Mouse (Mus musculus): ENCODE results near the gene Cntn5.

Cntn5 gene

DNA sequence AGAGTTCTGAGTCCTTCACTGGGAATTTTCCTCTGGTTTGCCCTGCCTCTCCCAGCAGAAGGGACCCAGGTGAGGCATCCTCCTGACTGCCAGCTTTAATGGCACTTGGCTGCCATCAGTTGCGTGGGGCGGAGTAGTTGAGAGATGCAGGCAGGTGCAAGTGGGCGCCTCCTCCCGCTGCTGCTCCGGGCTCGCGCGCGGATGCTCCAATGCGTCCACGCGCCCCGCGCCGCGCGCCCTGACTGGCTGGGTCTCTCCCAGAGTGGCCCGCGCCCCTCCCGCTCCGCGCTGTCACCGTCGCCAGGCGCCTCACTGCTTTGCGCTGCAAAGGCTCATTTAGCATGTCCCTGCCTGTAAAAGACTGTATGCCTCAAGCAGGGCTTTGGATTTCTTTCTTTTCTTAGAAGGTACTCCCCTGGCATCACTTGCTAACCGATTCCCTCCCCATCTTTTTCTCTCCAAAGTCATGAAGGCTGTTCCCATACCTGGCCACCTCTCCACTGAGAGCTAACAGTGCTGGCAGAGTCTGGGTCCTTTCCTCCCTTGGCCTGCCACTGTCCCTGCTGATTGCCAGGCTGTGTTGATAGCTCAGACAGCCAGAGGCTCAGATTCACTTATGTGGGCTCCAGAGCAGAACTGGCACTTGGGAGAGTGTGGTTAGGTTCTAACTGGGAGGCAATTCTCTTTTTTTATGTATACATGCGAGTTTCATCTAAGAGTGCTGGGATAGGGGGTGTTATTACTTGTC is at the start of gene Cntn5:
Gene Cntn5, minus strand, starts transcription at position 160 of the 748 bp plus-strand sequence.
- DNase-seq = no peak

DNA sequence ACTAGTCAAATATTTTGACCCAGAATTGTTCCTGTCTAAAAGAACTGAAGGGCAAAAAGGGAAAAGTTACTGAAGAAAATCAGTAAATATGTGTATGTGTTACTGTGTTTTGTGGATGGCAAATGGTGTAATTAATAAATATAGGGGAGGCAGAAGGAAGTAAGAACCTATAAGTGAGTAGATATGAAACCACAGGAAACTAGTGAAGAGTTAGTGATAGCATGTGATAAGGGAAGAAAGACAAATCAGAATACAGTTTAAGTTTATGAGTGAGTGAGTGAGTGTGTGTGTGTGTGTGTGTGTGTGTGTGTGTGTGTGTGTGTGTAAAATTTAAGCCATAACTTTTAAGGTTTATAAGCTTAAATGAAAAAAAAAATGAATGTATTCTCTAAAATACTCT is 45.9 kb upstream of the Cntn5 start:
- no peak for DNase-seq

- DNase-seq = peak; percentile 9 to 49
These were observed 5.0 kb upstream of the Cntn5 start for GRCm38 (mm10) chr9:10909573-10909972.

- DNase-seq = no peak
These were observed 1.1 kb upstream of the Cntn5 start for GRCm38 (mm10) chr9:10905696-10906095.

GRCm38 (mm10) chr9:10879758-10880157 is 24.8 kb downstream of the Cntn5 start:
- DNase-seq = no peak

GRCm38 (mm10) chr9:10873881-10874280 is 30.7 kb downstream of the Cntn5 start:
- no peak for DNase-seq

DNA sequence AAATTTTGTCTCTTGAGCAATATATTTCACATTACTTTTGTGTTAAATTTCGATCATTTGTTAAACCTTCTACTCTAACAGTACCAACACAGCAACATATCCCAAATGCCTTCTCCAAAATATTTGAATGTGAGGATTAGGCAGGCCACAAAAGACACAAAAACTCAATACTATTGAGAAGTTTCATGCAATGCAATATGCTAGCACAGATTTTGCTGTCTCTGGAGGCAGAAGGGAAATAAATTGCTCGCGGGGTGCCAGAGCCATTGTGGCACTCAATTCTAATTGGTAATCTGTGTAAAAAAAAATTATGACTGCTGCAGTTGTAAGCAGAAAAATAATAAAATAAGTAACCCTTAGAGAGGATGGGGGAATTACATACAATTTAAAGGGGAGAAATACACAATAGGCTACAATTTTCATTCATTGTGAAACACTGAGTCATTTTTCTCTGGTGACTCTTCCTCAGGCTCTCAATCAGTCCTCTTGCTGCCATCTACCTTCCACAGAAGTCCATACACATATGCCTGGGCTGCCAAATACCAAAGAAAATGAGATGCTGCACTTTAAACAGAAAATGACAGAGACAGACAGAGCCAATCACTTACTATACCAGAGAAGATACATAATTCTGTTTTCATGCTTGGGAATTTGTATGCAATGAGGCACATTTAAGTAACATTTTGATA is 48.2 kb downstream of the Cntn5 start:
- no peak for DNase-seq

- DNase-seq = no peak
These were observed 87.9 kb downstream of the Cntn5 start for GRCm38 (mm10) chr9:10816711-10817110.

GRCm38 (mm10) chr9:10797158-10797557 is 107.4 kb downstream of the Cntn5 start:
- DNase-seq = no peak

DNA sequence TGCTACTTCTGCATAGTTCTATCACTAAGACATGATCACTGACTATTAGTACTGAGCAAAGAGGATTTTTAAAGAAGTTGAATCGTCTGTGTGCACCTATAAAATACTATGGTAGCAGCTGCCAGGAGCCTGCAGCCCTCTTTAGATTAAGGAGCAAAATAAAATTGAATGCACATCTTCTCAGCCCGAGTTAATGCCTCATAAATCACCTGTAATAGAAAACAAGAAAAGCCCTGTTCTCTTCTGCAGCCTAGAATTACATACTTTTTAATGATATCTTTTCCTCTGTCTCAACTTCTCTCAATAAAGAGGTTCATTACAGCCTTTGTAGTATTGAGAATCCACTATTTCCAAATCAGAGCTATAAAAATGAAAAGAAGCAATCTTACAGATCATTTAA is 109.5 kb downstream of the Cntn5 start:
- DNase-seq = no peak

GRCm38 (mm10) chr9:10731878-10732277 is 172.7 kb downstream of the Cntn5 start:
- DNase-seq = no peak

DNA sequence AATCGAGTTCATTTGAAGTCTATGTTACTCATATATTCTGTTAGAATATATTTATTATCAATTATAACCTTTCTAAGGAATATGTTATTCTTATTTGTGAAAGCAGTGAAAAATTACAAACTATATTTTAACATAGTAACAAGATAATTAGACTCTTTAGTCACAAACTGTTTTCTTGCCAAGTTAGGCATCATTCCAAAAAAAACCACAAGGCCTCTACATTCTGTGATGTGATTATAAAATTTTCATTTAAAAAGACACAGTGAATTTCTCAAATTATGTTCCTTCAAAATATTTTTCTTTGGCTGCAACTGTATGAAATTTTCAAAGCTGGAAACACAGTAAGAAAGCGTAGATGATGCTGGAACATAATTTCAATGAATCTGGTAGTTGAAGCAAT is 180.4 kb downstream of the Cntn5 start:
- DNase-seq = no peak

- DNase-seq = no peak
These were observed 182.5 kb downstream of the Cntn5 start for GRCm38 (mm10) chr9:10722121-10722520.

- no peak for DNase-seq
These were observed 185.6 kb downstream of the Cntn5 start for GRCm38 (mm10) chr9:10718986-10719385.

DNA sequence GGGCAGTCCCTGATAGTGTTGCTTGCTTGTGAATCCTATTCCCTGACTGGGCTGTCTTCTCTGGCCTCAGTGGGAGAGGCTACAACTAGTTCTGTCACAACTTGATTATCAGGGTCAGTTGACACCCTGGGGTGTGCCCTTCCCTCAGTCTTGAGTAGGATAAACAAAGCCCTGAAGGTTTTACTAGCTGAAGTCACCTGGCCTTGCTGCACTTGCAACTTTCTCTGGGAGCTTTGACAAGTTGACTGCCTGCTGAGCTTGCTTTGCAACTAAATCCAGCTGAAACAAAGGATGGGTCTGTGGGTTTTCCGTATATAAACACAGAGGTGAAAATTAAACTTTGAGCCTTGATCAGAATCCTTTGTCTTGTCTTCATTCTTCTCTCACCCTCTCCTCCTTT is 190.9 kb downstream of the Cntn5 start:
- DNase-seq = no peak

GRCm38 (mm10) chr9:10681646-10682045 is 222.9 kb downstream of the Cntn5 start:
- no peak for DNase-seq

GRCm38 (mm10) chr9:10681181-10681580 is 223.4 kb downstream of the Cntn5 start:
- no peak for DNase-seq

- no peak for DNase-seq
These were observed 235.9 kb downstream of the Cntn5 start for GRCm38 (mm10) chr9:10668676-10669075.

DNA sequence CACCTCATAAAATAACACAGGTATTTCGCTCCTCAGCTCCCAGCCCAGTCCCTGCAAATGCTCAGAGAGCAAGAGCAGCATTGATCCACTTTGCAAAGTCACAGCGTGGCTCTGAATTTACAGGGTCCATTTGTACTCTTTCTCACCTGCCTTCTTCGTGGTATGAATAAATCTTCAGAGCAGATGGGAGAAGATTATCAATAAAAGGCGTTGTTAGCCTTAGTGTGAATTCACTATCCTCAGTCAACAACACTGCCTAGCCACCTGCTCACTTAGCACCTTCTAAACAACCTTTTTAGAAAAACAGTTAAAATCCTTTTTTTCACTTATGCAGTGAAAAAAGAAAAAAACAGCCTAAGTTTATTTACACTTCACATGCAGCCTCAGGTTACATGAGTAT is 237.1 kb downstream of the Cntn5 start:
- no peak for DNase-seq

- no peak for DNase-seq
These were observed 238.8 kb downstream of the Cntn5 start for GRCm38 (mm10) chr9:10665756-10666155.

DNA sequence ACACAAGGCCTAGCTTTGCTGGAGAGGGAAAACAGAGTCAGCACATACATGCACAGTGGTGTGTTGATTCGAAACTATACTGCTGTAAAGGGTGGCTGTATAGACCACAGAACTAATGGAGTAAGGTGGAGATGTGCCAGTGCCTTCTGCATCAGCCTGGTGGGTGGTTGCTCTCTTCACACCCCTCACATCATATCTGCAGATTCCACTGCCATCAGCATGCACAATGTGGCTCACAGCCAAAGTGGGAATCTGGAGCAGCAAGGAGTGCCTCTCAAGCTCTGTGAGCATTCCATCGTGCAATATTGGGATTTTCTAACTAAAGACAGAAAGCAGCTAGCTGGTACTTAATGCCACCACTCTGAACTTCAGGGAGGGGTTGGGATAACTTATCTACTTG is 241.5 kb downstream of the Cntn5 start:
- DNase-seq = no peak

- DNase-seq = no peak
These were observed 245.1 kb downstream of the Cntn5 start for GRCm38 (mm10) chr9:10659478-10659877.

DNA sequence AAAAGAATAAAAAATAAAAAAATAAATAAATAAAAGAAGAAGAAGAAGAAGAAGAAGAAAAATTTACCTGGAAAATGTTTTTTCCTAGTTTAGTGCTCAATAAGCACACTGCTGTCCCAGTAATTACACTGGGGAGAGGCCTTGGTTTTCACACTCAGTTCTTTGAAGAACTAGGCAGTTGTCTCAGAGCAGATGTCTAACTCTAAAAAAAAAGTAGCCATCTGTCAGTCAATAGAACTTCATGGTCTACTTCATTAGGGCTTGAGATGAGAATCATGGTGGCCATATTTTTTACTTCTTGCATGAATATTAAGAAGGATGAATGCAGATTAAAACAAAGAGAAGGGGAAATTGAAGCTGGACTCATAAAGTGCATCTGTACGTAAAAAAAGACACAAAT is 246.5 kb downstream of the Cntn5 start:
- no peak for DNase-seq

GRCm38 (mm10) chr9:10657144-10657748 is 247.3 kb downstream of the Cntn5 start:
- no peak for DNase-seq

Measured in kidney, adult 8-10 months (tissue).